Mouse (Mus musculus) limb, embryonic 11.5 days (tissue): ENCODE data around the gene Hcn2. TPM values are rescaled to one million over a fixed set of nuclear protein-coding genes. Genes with fewer than 3 reads are reported as not detected.

ENCODE experiments used
- ATAC-seq: fragments of 200-750 bp; cut with Nextera tagmentation; 2 replicates; pipeline ENCODE4 v1.8.0; 2017; ENCODE audit warnings: low read depth; ENCODE audit not compliant: insufficient number of reproducible peaks, low FRiP score, low TSS enrichment
- DNase-seq: peaks from one replicate; pipeline ENCODE4 v3.0.0-alpha.2; 2015; ENCODE audit warnings: low spot score
- H3K27ac ChIP-seq: fragments of 300-500 bp; sonication (generic); replicated peaks from 2 replicates; pipeline ENCODE4 v1.5.1; 2014; ENCODE audit warnings: low read depth, mild to moderate bottlenecking, low read length
- H3K27me3 ChIP-seq: fragments of 300-500 bp; sonication (generic); 2 replicates; pipeline ENCODE4 v1.6.1; 2014; ENCODE audit warnings: mild to moderate bottlenecking, low read length, mixed read lengths; ENCODE audit not compliant: control insufficient read depth, insufficient read depth
- H3K36me3 ChIP-seq: fragments of 300-500 bp; sonication (generic); 2 replicates; pipeline ENCODE4 v1.6.1; 2014; ENCODE audit warnings: mild to moderate bottlenecking, low read length, moderate library complexity, mixed read lengths; ENCODE audit not compliant: control insufficient read depth, insufficient read depth
- H3K4me1 ChIP-seq: fragments of 300-500 bp; sonication (generic); 2 replicates; pipeline ENCODE4 v1.6.1; 2014; ENCODE audit warnings: low read length, mixed read lengths; ENCODE audit not compliant: control insufficient read depth, insufficient read depth
- H3K4me2 ChIP-seq: fragments of 300-500 bp; sonication (generic); 2 replicates; pipeline ENCODE4 v1.6.1; 2014; ENCODE audit warnings: low read depth, mild to moderate bottlenecking, moderate library complexity; ENCODE audit not compliant: severe bottlenecking
- H3K4me3 ChIP-seq: fragments of 300-500 bp; sonication (generic); 2 replicates; pipeline ENCODE4 v1.5.1; 2014; ENCODE audit warnings: low read depth, low read length
- H3K9ac ChIP-seq: fragments of 300-500 bp; sonication (generic); 2 replicates; pipeline ENCODE4 v1.6.1; 2014; ENCODE audit warnings: mild to moderate bottlenecking, low read length
- H3K9me3 ChIP-seq: fragments of 300-500 bp; sonication (generic); 2 replicates; pipeline ENCODE4 v1.6.1; 2016; ENCODE audit warnings: low read length; ENCODE audit not compliant: control insufficient read depth
- WGBS: fragments of 180-500 bp; shearing (Covaris S2); extraction: QIAGEN DNeasy Blood & Tissue Kit; methylation state at CpG from one replicate; pipeline ENCODE4 v1.1.7; 2014; 5-methylcytosine and 5-hydroxymethylcytosine counted together
- polyA plus RNA-seq: library from polyadenylated mRNA; unstranded; fragments of >200 nt; fragmentation: Nextera tagmentation; extraction: Ambion mirVana; gene quantifications from 2 replicates; pipeline ENCODE4 v1.2.1, GENCODE M21; 2014

Hcn2 gene
- polyA plus RNA-seq, 1 experiment from 2014 or later, result not detected

- ATAC-seq, result no peak
- H3K27ac ChIP-seq, result no peak overlapping the region
- no peak for DNase-seq
- no peak overlapping the region for H3K4me2 ChIP-seq
- no peak overlapping the region for H3K9ac ChIP-seq
- no peak overlapping the region for H3K4me3 ChIP-seq
- no peaks in the 10 kb centered on the region for H3K27me3 ChIP-seq
- H3K36me3 ChIP-seq, result peaks cover 28% of the 10 kb centered on the region
- WGBS, result 93% methylated on average over 25 of the region's 25 CpGs
- H3K4me1 ChIP-seq, result peaks cover 12% of the 10 kb centered on the region
- H3K9me3 ChIP-seq, result no peaks in the 10 kb centered on the region
Observed at GRCm38 (mm10) chr10:79684770-79685600, 31.4 kb upstream of the Hcn2 start.

GRCm38 (mm10) chr10:79686219-79686618 lies 30.2 kb upstream of the Hcn2 start:
- 0 out of 2 replicates have a peak overlapping the region, but pooled peaks have one; percentile 2 for H3K4me2 ChIP-seq

GRCm38 (mm10) chr10:79686691-79687090 lies 29.7 kb upstream of the Hcn2 start:
- H3K4me2 ChIP-seq, result no peak overlapping the region
- H3K27me3 ChIP-seq, result no peaks in the 10 kb centered on the region
- 100% methylated on average over 1 of the region's 1 CpGs for whole genome bisulfite sequencing
- no peak overlapping the region for H3K9ac ChIP-seq
- H3K9me3 ChIP-seq, result no peaks in the 10 kb centered on the region
- no peak for DNase-seq
- peaks cover 7% of the 10 kb centered on the region for H3K4me1 ChIP-seq
- H3K27ac ChIP-seq, result no peak overlapping the region
- no peak for ATAC-seq
- H3K36me3 ChIP-seq, result peaks cover 28% of the 10 kb centered on the region
- no peak overlapping the region for H3K4me3 ChIP-seq

More at GRCm38 (mm10) chr10:79686219-79686618, 30.2 kb upstream of the Hcn2 start:
- Histone ChIP-seq H3K9me3 (no peaks in the 10 kb centered on the region), H3K4me1 (peaks cover 7% of the 10 kb centered on the region), H3K27ac (no peak overlapping the region), H3K27me3 (no peaks in the 10 kb centered on the region), H3K36me3 (peaks cover 28% of the 10 kb centered on the region), H3K9ac (no peak overlapping the region), H3K4me3 (no peak overlapping the region)
- ATAC-seq (no peak), DNase-seq (no peak)
- 77% methylated on average over 2 of the region's 2 CpGs for WGBS

- no peak for DNase-seq
- Histone ChIP-seq H3K4me3 (no peak overlapping the region), H3K27ac (no peak overlapping the region), H3K9me3 (no peaks in the 10 kb centered on the region), H3K4me2 (no peak overlapping the region), H3K36me3 (peaks cover 28% of the 10 kb centered on the region), H3K4me1 (peaks cover 7% of the 10 kb centered on the region), H3K27me3 (no peaks in the 10 kb centered on the region), H3K9ac (no peak overlapping the region)
- WGBS, result 97% methylated on average over 6 of the region's 6 CpGs
- ATAC-seq, result no peak
Observed at GRCm38 (mm10) chr10:79687513-79687912, 28.9 kb upstream of the Hcn2 start.

- 84% methylated on average over 4 of the region's 4 CpGs for WGBS
- Histone ChIP-seq H3K9ac (no peak within 1 kb of the TSS), H3K4me2 (no peak within 1 kb of the TSS), H3K27ac (no peak within 1 kb of the TSS), H3K9me3 (no peaks in the 10 kb centered on the region), H3K27me3 (no peaks in the 10 kb centered on the region), H3K4me3 (no peak within 1 kb of the TSS), H3K4me1 (no peaks in the 10 kb centered on the region), H3K36me3 (peaks cover 28% of the 10 kb centered on the region)
- ATAC-seq (no peak), DNase-seq (no peak)
Observed at GRCm38 (mm10) chr10:79688720-79689119, 27.7 kb upstream of the Hcn2 start, which contains the start of gene Gzmm. Gene Gzmm (plus strand): TSS chr10:79689020.

- no peak overlapping the region for H3K4me2 ChIP-seq
- H3K27ac ChIP-seq, result no peak overlapping the region
- no peaks in the 10 kb centered on the region for H3K4me1 ChIP-seq
- no peaks in the 10 kb centered on the region for H3K27me3 ChIP-seq
- DNase-seq (no peak), ATAC-seq (no peak)
- WGBS, result 91% methylated on average over 3 of the region's 3 CpGs
- H3K36me3 ChIP-seq, result peaks cover 26% of the 10 kb centered on the region
- H3K9ac ChIP-seq, result no peak overlapping the region
- H3K9me3 ChIP-seq, result no peaks in the 10 kb centered on the region
- no peak overlapping the region for H3K4me3 ChIP-seq
Observed at GRCm38 (mm10) chr10:79689178-79689577, 27.3 kb upstream of the Hcn2 start.

GRCm38 (mm10) chr10:79691986-79692548 lies 24.4 kb upstream of the Hcn2 start:
- Histone ChIP-seq H3K4me1 (peaks cover 8% of the 10 kb centered on the region; the same call in 1 of the 2 replicates), H3K9ac (no peak overlapping the region), H3K27me3 (no peaks in the 10 kb centered on the region), H3K36me3 (peaks cover 9% of the 10 kb centered on the region), H3K4me3 (no peak overlapping the region), H3K4me2 (no peak overlapping the region), H3K9me3 (no peaks in the 10 kb centered on the region), H3K27ac (no peak overlapping the region)
- no peak for DNase-seq
- 95% methylated on average over 2 of the region's 2 CpGs for WGBS
- no peak for ATAC-seq

- WGBS, result 74% methylated on average over 12 of the region's 12 CpGs
- Histone ChIP-seq H3K27ac (no peak overlapping the region), H3K4me1 (peaks cover 8% of the 10 kb centered on the region; the same call in 1 of the 2 replicates), H3K9me3 (no peaks in the 10 kb centered on the region), H3K27me3 (no peaks in the 10 kb centered on the region), H3K36me3 (peaks cover 2% of the 10 kb centered on the region; the same call in 1 of the 2 replicates), H3K4me2 (no peak overlapping the region), H3K4me3 (no peak overlapping the region), H3K9ac (no peak overlapping the region)
- no peak for ATAC-seq
- DNase-seq, result no peak
Observed at GRCm38 (mm10) chr10:79693580-79694378, 22.7 kb upstream of the Hcn2 start.
